Mouse (Mus musculus): Measurements from ENCODE around the gene Mcrs1.

DNA sequence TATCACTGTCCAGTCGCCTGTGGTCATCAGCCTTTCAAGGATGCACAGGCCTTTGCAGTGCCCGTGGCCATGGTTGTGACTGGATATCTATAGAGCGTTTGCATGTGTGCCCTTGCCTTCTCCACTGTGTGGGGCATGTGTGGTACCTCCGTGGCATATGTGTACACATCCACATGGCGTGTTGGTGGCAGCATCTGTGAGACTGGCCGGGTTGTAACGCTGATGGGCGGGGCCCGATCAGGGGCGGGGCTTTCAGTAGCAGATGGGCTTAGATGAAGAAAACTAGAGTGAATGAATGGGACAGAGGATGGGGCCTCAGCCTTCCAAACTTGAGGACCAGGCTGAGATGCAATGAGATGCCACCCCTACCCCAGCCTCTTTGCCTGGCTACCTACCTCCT is 19.8 kb downstream of the Mcrs1 start:
- TF ChIP-seq ZC3H11A (IDR thresholded peaks at IDR 0.05; ENCODE audit: borderline replicate concordance, low read depth, low read length) (no peak), CHD2 (IDR thresholded peaks at IDR 0.05; ENCODE audit: low read depth, low read length) (no peak), HCFC1 (IDR thresholded peaks at IDR 0.05; ENCODE audit: borderline replicate concordance, insufficient read depth, low read length) (no peak)

Measured in ES-E14 (cell line).